Mouse (Mus musculus): ENCODE measurements around the gene Myrip.

GRCm38 (mm10) chr9:120449696-120450329 lies 148.5 kb downstream of the Myrip start:
- TF ChIP-seq GATA2 (IDR thresholded peaks at IDR 0.05; ENCODE audit: borderline replicate concordance, low read depth, low read length) (no peak), CTCF (IDR thresholded peaks at IDR 0.05; ENCODE audit: low read depth, low read length) (no peak), POLR2AphosphoS5 (IDR thresholded peaks at IDR 0.05; ENCODE audit: insufficient replicate concordance, low read depth, low read length) (no peak), TAL1 (conservative IDR thresholded peaks at IDR 0.05; ENCODE audit: low read depth, low read length) (no peak)
